ENCODE assay signal across 8 mouse cellular contexts in the genomic region with DNA sequence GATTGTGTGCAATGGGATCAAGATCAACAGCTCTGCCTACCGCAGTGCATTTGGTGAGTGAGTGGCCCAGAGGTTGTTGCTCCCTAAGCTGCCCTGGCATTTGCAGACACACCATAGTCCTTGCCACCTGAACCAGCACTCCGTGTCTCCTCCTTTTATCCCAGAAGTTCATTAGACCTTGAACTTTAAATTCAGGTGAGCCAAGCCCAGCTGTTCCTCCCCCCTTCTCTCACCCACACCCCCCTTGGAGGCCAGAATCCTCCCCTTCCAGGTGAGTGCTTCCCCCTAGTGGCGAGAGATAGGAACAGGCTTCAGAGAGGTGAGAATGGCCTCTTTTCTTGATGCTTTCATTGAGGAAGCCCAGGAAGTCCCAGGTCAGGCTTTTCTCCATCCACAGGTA. TPM values are rescaled to one million over a fixed set of nuclear protein-coding genes. Genes with fewer than 3 reads are reported as not detected.
DNase-seq lines count a peak whose midpoint lies in the region; ATAC-seq lines count a peak whose summit lies in the region.

No protein-coding gene starts in this region.

- H3K27ac ChIP-seq in hindbrain, embryonic 10.5 days, result no peak overlapping the region
- H3K27ac ChIP-seq in hindbrain, embryonic 13.5 days, result no peak overlapping the region
- H3K27ac ChIP-seq in forebrain, embryonic 15.5 days (replicated peaks), result no peak overlapping the region

- H3K4me3 ChIP-seq in hindbrain, embryonic 10.5 days, result no peak overlapping the region
- H3K4me3 ChIP-seq in hindbrain, embryonic 13.5 days, result no peak overlapping the region
- no peak overlapping the region for H3K4me3 ChIP-seq in forebrain, embryonic 15.5 days

- H3K9ac ChIP-seq in hindbrain, embryonic 13.5 days, result no peak overlapping the region
- no peak overlapping the region for H3K9ac ChIP-seq in forebrain, embryonic 15.5 days (replicated peaks)

- no peaks in the 10 kb centered on the region for H3K4me1 ChIP-seq in hindbrain, embryonic 10.5 days (replicated peaks)
- H3K4me1 ChIP-seq in hindbrain, embryonic 13.5 days (replicated peaks), result no peaks in the 10 kb centered on the region
- no peaks in the 10 kb centered on the region; the same call in 1 of the 2 replicates for H3K4me1 ChIP-seq in forebrain, embryonic 15.5 days

- ATAC-seq in hindbrain, embryonic 13.5 days (ENCODE audit: low FRiP score), result no peak
- ATAC-seq in forebrain, embryonic 15.5 days (replicated peaks), result no peak

- no peaks in the 10 kb centered on the region for H3K27me3 ChIP-seq in hindbrain, embryonic 10.5 days (ENCODE audit: insufficient read depth, poor library complexity, severe bottlenecking)
- H3K27me3 ChIP-seq in hindbrain, embryonic 13.5 days, result no peaks in the 10 kb centered on the region
- H3K27me3 ChIP-seq in splenic B cell, adult 2 months (ENCODE audit: control insufficient read depth, insufficient read depth, low read length, poor library complexity, severe bottlenecking), result no peaks in the 10 kb centered on the region
- no peaks in the 10 kb centered on the region for H3K27me3 ChIP-seq in forebrain, embryonic 15.5 days

- 41% methylated on average over 3 of the region's 3 CpGs for WGBS in hindbrain, embryonic 10.5 days
- WGBS in hindbrain, embryonic 13.5 days, result 50% methylated on average over 3 of the region's 3 CpGs
- WGBS in forebrain, embryonic 15.5 days, result 42% methylated on average over 3 of the region's 3 CpGs

- no peaks in the 10 kb centered on the region for H3K9me3 ChIP-seq in hindbrain, embryonic 10.5 days
- no peaks in the 10 kb centered on the region for H3K9me3 ChIP-seq in hindbrain, embryonic 13.5 days
- no peaks in the 10 kb centered on the region for H3K9me3 ChIP-seq in forebrain, embryonic 15.5 days

- peak; percentile 21 for DNase-seq in hindbrain, embryonic 10.5 days (ENCODE audit: low spot score)
- peak; percentile 69 for DNase-seq in ES-CJ7 (ENCODE audit: low read depth, low spot score)
- peak; percentile 46 for DNase-seq in c-Kit-positive CD71-negative TER-119-negative erythroid progenitor cells, embryonic 14.5 days (ENCODE audit: low read depth)
- peak; percentile 58 for DNase-seq in kidney, postnatal 10 days
- DNase-seq in splenic B cell, adult 2 months (ENCODE audit: low read depth, low spot score), result peak; percentile 51
- DNase-seq in spleen, adult 18-20 months, result no peak

- no peak overlapping the region for H3K4me2 ChIP-seq in hindbrain, embryonic 13.5 days
- H3K4me2 ChIP-seq in forebrain, embryonic 15.5 days (replicated peaks), result no peak overlapping the region

- peaks cover 31% of the 10 kb centered on the region for H3K36me3 ChIP-seq in hindbrain, embryonic 10.5 days
- H3K36me3 ChIP-seq in hindbrain, embryonic 13.5 days, result peaks cover 28% of the 10 kb centered on the region
- H3K36me3 ChIP-seq in splenic B cell, adult 2 months (ENCODE audit: control insufficient read depth, insufficient read depth, low read length, poor library complexity, severe bottlenecking), result no peaks in the 10 kb centered on the region
- H3K36me3 ChIP-seq in forebrain, embryonic 15.5 days, result peaks cover 18% of the 10 kb centered on the region

RNA-seq across cellular contexts. Expression of a gene that starts 19.3 kb away (rescaled TPM):
- 5.1 and 8.2 TPM in 2 replicates for polyA plus RNA-seq in hindbrain, embryonic 10.5 days (2016; fragmentation: Nextera tagmentation; extraction: Ambion mirVana)
- polyA plus RNA-seq in hindbrain, embryonic 13.5 days (2015; fragmentation: Nextera tagmentation; extraction: Ambion mirVana), result 8.2 and 8.3 TPM in 2 replicates
- polyA plus RNA-seq in forebrain, embryonic 15.5 days (2015; fragmentation: Nextera tagmentation; extraction: Ambion mirVana), result 5.2 and 6.7 TPM in 2 replicates

RNA-seq across cellular contexts. Expression of a gene that starts 39.1 kb away (rescaled TPM):
- 28.3 and 35.7 TPM in 2 replicates for polyA plus RNA-seq in hindbrain, embryonic 10.5 days (2016; fragmentation: Nextera tagmentation; extraction: Ambion mirVana)
- polyA plus RNA-seq in hindbrain, embryonic 13.5 days (2015; fragmentation: Nextera tagmentation; extraction: Ambion mirVana), result 18.2 and 24.7 TPM in 2 replicates
- 28.2 and 32.7 TPM in 2 replicates for polyA plus RNA-seq in forebrain, embryonic 15.5 days (2015; fragmentation: Nextera tagmentation; extraction: Ambion mirVana)

RNA-seq across cellular contexts. Expression of a gene that starts 49.6 kb away (rescaled TPM):
- 297 and 325 TPM in 2 replicates for polyA plus RNA-seq in hindbrain, embryonic 10.5 days (2016; fragmentation: Nextera tagmentation; extraction: Ambion mirVana)
- polyA plus RNA-seq in hindbrain, embryonic 13.5 days (2015; fragmentation: Nextera tagmentation; extraction: Ambion mirVana), result 334 and 351 TPM in 2 replicates
- polyA plus RNA-seq in forebrain, embryonic 15.5 days (2015; fragmentation: Nextera tagmentation; extraction: Ambion mirVana), result 312 TPM in 2 replicates

RNA-seq across cellular contexts. Expression of a gene that starts 54.3 kb away (rescaled TPM):
- polyA plus RNA-seq in hindbrain, embryonic 10.5 days (2016; fragmentation: Nextera tagmentation; extraction: Ambion mirVana), result 217 and 229 TPM in 2 replicates
- polyA plus RNA-seq in hindbrain, embryonic 13.5 days (2015; fragmentation: Nextera tagmentation; extraction: Ambion mirVana), result 194 and 201 TPM in 2 replicates
- 213 and 219 TPM in 2 replicates for polyA plus RNA-seq in forebrain, embryonic 15.5 days (2015; fragmentation: Nextera tagmentation; extraction: Ambion mirVana)

Comparison
In these comparisons a context has a peak if more than half of its experiments do, and no peak if none do; other contexts are left out.
1. DNase-seq: peak in hindbrain, embryonic 10.5 days (single experiment), ES-CJ7 (single experiment), c-Kit-positive CD71-negative TER-119-negative erythroid progenitor cells, embryonic 14.5 days (single experiment), kidney, postnatal 10 days (single experiment) and splenic B cell, adult 2 months (single experiment); none in spleen, adult 18-20 months (0 of 2).